Mouse (Mus musculus) kidney, adult 2 months (tissue): Measurements from ENCODE around the gene Mettl11b.

Experiments used
- CTCF ChIP-seq: fragments of 200-500 bp; conservative IDR thresholded peaks from 2 replicates; pipeline ENCODE4 v1.5.1; 2011; ENCODE audit warnings: low read depth, mild to moderate bottlenecking, control low read depth, low read length, moderate library complexity, mixed read lengths; ENCODE audit not compliant: insufficient read depth, insufficient read length
- POLR2A ChIP-seq: fragments of 200-500 bp; IDR thresholded peaks from one replicate; pipeline ENCODE4 v1.6.1; 2011; ENCODE audit warnings: low read depth, low read length, control low read depth

GRCm38 (mm10) chr1:163670702-163671101, 54.3 kb downstream of the Mettl11b start:
- TF ChIP-seq POLR2A, result no peak
- TF ChIP-seq CTCF, result no peak
